Mouse (Mus musculus) T-cell, adult 2 months (primary cell): ENCODE results near the gene Uaca.

Experiments used
- DNase-seq: peaks from one replicate; pipeline ENCODE4 v3.0.0; 2022; ENCODE audit warnings: low spot score

The Uaca gene

GRCm38 (mm10) chr9:60886431-60887371 lies 92.4 kb downstream of the Uaca start:
- DNase-seq = no peak

GRCm38 (mm10) chr9:60887389-60887811 lies 93.1 kb downstream of the Uaca start:
- DNase-seq = no peak

- no peak for DNase-seq
Observed at GRCm38 (mm10) chr9:60893511-60893910, 99.2 kb downstream of the Uaca start.

- DNase-seq = no peak
Observed at GRCm38 (mm10) chr9:60895486-60896110, 101.3 kb downstream of the Uaca start.

- no peak for DNase-seq
Observed at GRCm38 (mm10) chr9:60898291-60899020, 104.1 kb downstream of the Uaca start.

GRCm38 (mm10) chr9:60899201-60899600 lies 104.9 kb downstream of the Uaca start:
- DNase-seq = no peak

- no peak for DNase-seq
Observed at GRCm38 (mm10) chr9:60899797-60900459, 105.6 kb downstream of the Uaca start.

GRCm38 (mm10) chr9:60912266-60912665 lies 117.9 kb downstream of the Uaca start:
- DNase-seq = no peak

GRCm38 (mm10) chr9:60913626-60914025 lies 119.3 kb downstream of the Uaca start:
- no peak for DNase-seq

GRCm38 (mm10) chr9:60919936-60920672 lies 125.8 kb downstream of the Uaca start:
- no peak for DNase-seq

- DNase-seq = no peak
Observed at GRCm38 (mm10) chr9:60920673-60921062, 126.3 kb downstream of the Uaca start.

GRCm38 (mm10) chr9:60921287-60921686 lies 126.9 kb downstream of the Uaca start:
- no peak for DNase-seq

- DNase-seq = no peak
Observed at GRCm38 (mm10) chr9:60921831-60922230, 127.5 kb downstream of the Uaca start.

GRCm38 (mm10) chr9:60926301-60926700 lies 132.0 kb downstream of the Uaca start:
- no peak for DNase-seq

GRCm38 (mm10) chr9:60929290-60929983 lies 135.1 kb downstream of the Uaca start:
- DNase-seq = no peak
